Mouse (Mus musculus): ENCODE measurements around the gene Itga6. TPM values are rescaled to one million over a fixed set of nuclear protein-coding genes. Genes with fewer than 3 reads are reported as not detected.

Gene Itga6
- polyA plus RNA-seq, 1 experiment from 2014 or later = 82.4 TPM

DNA sequence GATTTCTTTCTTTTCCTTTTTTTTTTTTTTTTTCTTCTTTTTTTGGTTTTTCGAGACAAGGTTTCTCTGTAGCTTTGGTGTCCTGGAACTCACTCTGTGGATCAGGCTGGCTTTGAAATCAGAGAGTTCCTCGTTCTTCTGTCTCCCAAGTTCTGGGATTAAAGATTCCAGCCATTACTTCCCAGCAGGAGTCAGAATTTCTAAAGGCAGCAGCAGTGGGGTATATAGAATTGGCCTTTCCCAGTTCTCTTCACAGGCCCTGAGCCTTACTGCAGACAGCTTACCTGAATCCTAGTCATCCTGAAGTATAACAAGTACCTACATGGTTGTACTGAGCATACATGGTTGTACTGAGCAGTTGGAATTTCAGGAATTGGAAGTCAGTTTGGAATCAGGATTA lies 129.4 kb downstream of the Itga6 start:
- no peaks in the 10 kb centered on the region for H3K27me3 ChIP-seq (ENCODE audit: insufficient read depth, low read length)
- no peak for ATAC-seq (replicated peaks; ENCODE audit: low FRiP score, low read depth)
- H3K27ac ChIP-seq = no peak overlapping the region
- H3K36me3 ChIP-seq (ENCODE audit: insufficient read depth, low read length) = no peaks in the 10 kb centered on the region
- no peaks in the 10 kb centered on the region for H3K9me3 ChIP-seq (replicated peaks; ENCODE audit: low read length)
- no peak for DNase-seq (ENCODE audit: low spot score)
- H3K4me1 ChIP-seq (replicated peaks; ENCODE audit: insufficient read depth, low read length) = 0 out of 2 replicates have a peak, but pooled peaks cover 9% of the 10 kb centered on the region
- H3K9ac ChIP-seq (ENCODE audit: low read depth, low read length) = no peak overlapping the region
- H3K4me2 ChIP-seq (ENCODE audit: low read length) = no peak overlapping the region
- 86% methylated on average over 2 of the region's 2 CpGs for WGBS
- TF ChIP-seq CTCF (IDR thresholded peaks at IDR 0.05; ENCODE audit: low read depth) = no peak
- no peak overlapping the region for H3K4me3 ChIP-seq (replicated peaks; ENCODE audit: low read depth, low read length)

DNA sequence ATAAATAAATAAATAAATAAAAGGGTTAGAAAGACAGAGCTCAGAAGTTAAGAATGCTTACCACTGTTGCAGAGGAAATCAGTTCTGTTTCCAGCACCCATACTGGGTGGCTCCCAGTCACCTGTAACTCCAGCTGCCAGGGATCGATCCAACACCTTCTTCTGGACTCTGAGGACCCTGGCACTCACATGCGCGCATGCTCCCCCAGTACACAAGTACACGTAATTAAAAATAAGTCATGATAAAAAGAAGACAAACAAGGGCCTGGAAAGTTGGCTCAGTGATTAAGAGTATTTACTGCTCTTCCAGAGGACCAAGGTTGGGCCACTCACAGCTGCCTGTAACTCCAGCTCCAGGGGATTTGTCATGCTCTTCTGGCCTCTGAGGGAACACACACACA lies 132.4 kb downstream of the Itga6 start:
- 90% methylated on average over 4 of the region's 4 CpGs for WGBS
- Histone ChIP-seq H3K4me2 (ENCODE audit: low read length) (no peak overlapping the region), H3K9me3 (replicated peaks; ENCODE audit: low read length) (no peaks in the 10 kb centered on the region), H3K27ac (no peak overlapping the region), H3K4me3 (replicated peaks; ENCODE audit: low read depth, low read length) (no peak overlapping the region), H3K27me3 (ENCODE audit: insufficient read depth, low read length) (no peaks in the 10 kb centered on the region), H3K9ac (ENCODE audit: low read depth, low read length) (no peak overlapping the region), H3K4me1 (replicated peaks; ENCODE audit: insufficient read depth, low read length) (0 out of 2 replicates have a peak, but pooled peaks cover 9% of the 10 kb centered on the region), H3K36me3 (ENCODE audit: insufficient read depth, low read length) (peaks cover 9% of the 10 kb centered on the region; the same call in 1 of the 2 replicates)
- TF ChIP-seq CTCF (IDR thresholded peaks at IDR 0.05; ENCODE audit: low read depth) = no peak
- ATAC-seq (replicated peaks; ENCODE audit: low FRiP score, low read depth) = no peak
- DNase-seq (ENCODE audit: low spot score) = no peak

GRCm38 (mm10) chr2:71878441-71878840 lies 133.0 kb downstream of the Itga6 start:
- no peak for TF ChIP-seq CTCF (IDR thresholded peaks at IDR 0.05; ENCODE audit: low read depth)
- no peaks in the 10 kb centered on the region for H3K27me3 ChIP-seq (ENCODE audit: insufficient read depth, low read length)

DNA sequence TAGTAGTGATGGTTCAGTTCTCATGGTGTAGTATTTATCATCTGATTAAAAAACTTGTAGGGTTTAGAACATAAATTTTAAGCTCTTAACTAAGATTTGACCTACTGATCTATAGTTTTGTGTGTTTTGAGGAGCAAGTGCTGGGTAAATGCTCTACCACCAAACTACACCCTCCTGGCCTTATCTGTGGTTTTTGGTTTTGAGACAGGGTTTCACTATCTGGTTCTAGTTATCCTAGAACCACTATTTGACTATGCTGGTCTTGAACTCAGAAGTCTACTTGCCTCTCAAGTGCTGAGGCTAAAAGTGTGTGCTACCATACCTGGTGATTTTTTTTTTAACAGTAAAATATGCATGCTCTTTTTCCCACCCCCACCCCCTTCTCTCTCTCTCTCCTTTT lies 133.5 kb downstream of the Itga6 start:
- Histone ChIP-seq H3K27me3 (ENCODE audit: insufficient read depth, low read length) (no peaks in the 10 kb centered on the region), H3K4me2 (ENCODE audit: low read length) (no peak overlapping the region), H3K9ac (ENCODE audit: low read depth, low read length) (no peak overlapping the region), H3K36me3 (ENCODE audit: insufficient read depth, low read length) (peaks cover 9% of the 10 kb centered on the region), H3K4me1 (replicated peaks; ENCODE audit: insufficient read depth, low read length) (0 out of 2 replicates have a peak, but pooled peaks cover 6% of the 10 kb centered on the region), H3K9me3 (replicated peaks; ENCODE audit: low read length) (no peaks in the 10 kb centered on the region), H3K4me3 (replicated peaks; ENCODE audit: low read depth, low read length) (no peak overlapping the region), H3K27ac (no peak overlapping the region)
- DNase-seq (ENCODE audit: low spot score) (no peak), ATAC-seq (replicated peaks; ENCODE audit: low FRiP score, low read depth) (no peak)
- no peak for TF ChIP-seq CTCF (IDR thresholded peaks at IDR 0.05; ENCODE audit: low read depth)

More at GRCm38 (mm10) chr2:71878441-71878840, 133.0 kb downstream of the Itga6 start:
- no peak overlapping the region for H3K4me2 ChIP-seq (ENCODE audit: low read length)
- H3K36me3 ChIP-seq (ENCODE audit: insufficient read depth, low read length) = peaks cover 9% of the 10 kb centered on the region
- no peak overlapping the region for H3K4me3 ChIP-seq (replicated peaks; ENCODE audit: low read depth, low read length)
- no peaks in the 10 kb centered on the region for H3K9me3 ChIP-seq (replicated peaks; ENCODE audit: low read length)
- WGBS = 75% methylated on average over 2 of the region's 2 CpGs
- DNase-seq (ENCODE audit: low spot score) (no peak), ATAC-seq (replicated peaks; ENCODE audit: low FRiP score, low read depth) (no peak)
- H3K27ac ChIP-seq = no peak overlapping the region
- H3K4me1 ChIP-seq (replicated peaks; ENCODE audit: insufficient read depth, low read length) = 0 out of 2 replicates have a peak, but pooled peaks cover 9% of the 10 kb centered on the region
- H3K9ac ChIP-seq (ENCODE audit: low read depth, low read length) = no peak overlapping the region

DNA sequence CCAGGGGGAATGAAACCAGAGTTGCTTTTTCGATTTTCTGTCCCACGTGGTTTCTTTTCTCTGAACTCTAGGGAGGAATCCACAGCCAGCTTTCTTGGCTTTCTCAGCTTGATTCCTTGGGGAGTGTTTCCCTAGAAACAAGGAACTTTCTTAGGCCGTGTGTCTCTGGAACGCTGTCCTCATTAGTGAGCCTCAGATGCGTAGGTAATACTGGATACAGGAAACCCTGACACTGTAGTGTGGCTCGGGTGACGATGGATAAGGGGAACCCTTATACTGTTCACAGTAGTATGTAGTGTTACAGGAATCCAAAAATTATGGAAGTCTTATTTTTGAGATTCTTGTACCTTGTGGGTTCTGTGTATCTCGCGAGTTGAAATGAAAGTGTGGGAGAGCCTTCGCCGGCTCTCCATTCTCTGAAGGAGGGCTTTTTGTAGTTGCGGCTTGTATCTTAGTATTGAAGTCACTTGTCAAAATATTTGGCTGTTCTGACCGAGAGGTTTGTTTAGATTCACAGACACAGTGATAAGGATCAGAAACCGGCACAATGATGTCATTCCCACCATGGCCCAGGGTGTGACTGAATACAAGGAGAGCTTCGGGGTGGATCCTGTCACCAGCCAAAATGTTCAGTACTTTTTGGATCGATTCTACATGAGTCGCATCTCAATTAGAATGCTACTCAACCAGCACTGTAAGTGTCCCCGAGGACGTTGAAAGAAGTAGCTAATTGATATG lies 137.7 kb downstream of the Itga6 start:
- Histone ChIP-seq H3K9me3 (replicated peaks; ENCODE audit: low read length) (no peaks in the 10 kb centered on the region), H3K27ac (no peak overlapping the region), H3K4me1 (replicated peaks; ENCODE audit: insufficient read depth, low read length) (no peaks in the 10 kb centered on the region), H3K4me2 (ENCODE audit: low read length) (no peak overlapping the region), H3K9ac (ENCODE audit: low read depth, low read length) (no peak overlapping the region), H3K27me3 (ENCODE audit: insufficient read depth, low read length) (no peaks in the 10 kb centered on the region), H3K4me3 (replicated peaks; ENCODE audit: low read depth, low read length) (no peak overlapping the region), H3K36me3 (ENCODE audit: insufficient read depth, low read length) (peaks cover 33% of the 10 kb centered on the region)
- WGBS = 89% methylated on average over 19 of the region's 19 CpGs
- DNase-seq (ENCODE audit: low spot score) (no peak), ATAC-seq (replicated peaks; ENCODE audit: low FRiP score, low read depth) (no peak)
- no peak for TF ChIP-seq CTCF (IDR thresholded peaks at IDR 0.05; ENCODE audit: low read depth)

- no peak overlapping the region for H3K4me3 ChIP-seq (replicated peaks; ENCODE audit: low read depth, low read length)
- no peak for TF ChIP-seq CTCF (IDR thresholded peaks at IDR 0.05; ENCODE audit: low read depth)
- no peak overlapping the region for H3K9ac ChIP-seq (ENCODE audit: low read depth, low read length)
- no peaks in the 10 kb centered on the region for H3K4me1 ChIP-seq (replicated peaks; ENCODE audit: insufficient read depth, low read length)
- ATAC-seq (replicated peaks; ENCODE audit: low FRiP score, low read depth) (no peak), DNase-seq (ENCODE audit: low spot score) (no peak)
- no peaks in the 10 kb centered on the region for H3K9me3 ChIP-seq (replicated peaks; ENCODE audit: low read length)
- H3K27me3 ChIP-seq (ENCODE audit: insufficient read depth, low read length) = no peaks in the 10 kb centered on the region
- 96% methylated on average over 4 of the region's 4 CpGs for WGBS
- no peak overlapping the region for H3K4me2 ChIP-seq (ENCODE audit: low read length)
- no peak overlapping the region for H3K27ac ChIP-seq
- peaks cover 38% of the 10 kb centered on the region for H3K36me3 ChIP-seq (ENCODE audit: insufficient read depth, low read length)
These were observed 141.9 kb downstream of the Itga6 start for GRCm38 (mm10) chr2:71887269-71887668.
